ENCODE assay signal across 8 mouse cellular contexts in genomic region chr1:180256866-180257265, GRCm38 (mm10). TPM values are rescaled to one million over a fixed set of nuclear protein-coding genes. Genes with fewer than 3 reads are reported as not detected.
DNase-seq lines count a peak whose midpoint lies in the region; ATAC-seq and TF ChIP-seq lines count a peak whose summit lies in the region.

No protein-coding gene starts in this region.

- no peak overlapping the region for H3K27ac ChIP-seq in neural tube, embryonic 11.5 days (ENCODE audit: low read depth, low read length)
- no peak overlapping the region for H3K27ac ChIP-seq in liver, embryonic 11.5 days (ENCODE audit: low read depth, low read length)
- peak overlapping the region; percentile 93; the same call in 1 of the 2 replicates for H3K27ac ChIP-seq in stomach, postnatal 0 days (replicated peaks)

- ATAC-seq in neural tube, embryonic 11.5 days (ENCODE audit: insufficient read depth, low FRiP score, low TSS enrichment): no peak
- ATAC-seq in liver, embryonic 11.5 days (replicated peaks; ENCODE audit: low FRiP score): no peak
- no peak for ATAC-seq in stomach, postnatal 0 days (ENCODE audit: low FRiP score, low TSS enrichment)

- TF ChIP-seq EP300 in stomach, postnatal 0 days (optimal IDR thresholded peaks at IDR 0.05): no peak

- H3K9me3 ChIP-seq in neural tube, embryonic 11.5 days (ENCODE audit: control insufficient read depth, low read length): no peaks in the 10 kb centered on the region
- H3K9me3 ChIP-seq in liver, embryonic 11.5 days (ENCODE audit: control insufficient read depth, low read length): no peaks in the 10 kb centered on the region
- H3K9me3 ChIP-seq in stomach, postnatal 0 days (ENCODE audit: control insufficient read depth, low read length): no peaks in the 10 kb centered on the region

- H3K9ac ChIP-seq in neural tube, embryonic 11.5 days (ENCODE audit: low read length): peak overlapping the region; percentile 64; the same call in 1 of the 2 replicates
- H3K9ac ChIP-seq in liver, embryonic 11.5 days (ENCODE audit: low read depth, low read length): peak overlapping the region; percentile 2; the same call in 1 of the 2 replicates
- H3K9ac ChIP-seq in stomach, postnatal 0 days (ENCODE audit: low read length): peak overlapping the region; percentile 68; the same call in 1 of the 2 replicates

- peak overlapping the region; percentile 82; the same call in 1 of the 2 replicates for H3K4me3 ChIP-seq in neural tube, embryonic 11.5 days (ENCODE audit: low read depth, low read length)
- H3K4me3 ChIP-seq in liver, embryonic 11.5 days (ENCODE audit: low read depth, low read length): peak overlapping the region; percentile 92
- H3K4me3 ChIP-seq in stomach, postnatal 0 days (ENCODE audit: low read depth, low read length): peak overlapping the region; percentile 74

- no peaks in the 10 kb centered on the region for H3K36me3 ChIP-seq in neural tube, embryonic 11.5 days (ENCODE audit: control insufficient read depth, insufficient read depth, low read length)
- H3K36me3 ChIP-seq in liver, embryonic 11.5 days (ENCODE audit: control insufficient read depth, insufficient read depth, low read length): no peaks in the 10 kb centered on the region
- H3K36me3 ChIP-seq in stomach, postnatal 0 days (ENCODE audit: control insufficient read depth, insufficient read depth, low read length): no peaks in the 10 kb centered on the region

- DNase-seq in cerebellum, adult 9-11 months: peak; percentile 41
- no peak for DNase-seq in cerebellum, adult 8-10 months
- no peak for DNase-seq in neural tube, embryonic 11.5 days (ENCODE audit: low spot score)
- DNase-seq in neural tube, embryonic 10.5 days (ENCODE audit: extremely low spot score, low spot score): no peak
- DNase-seq in liver, embryonic 11.5 days (ENCODE audit: low spot score): no peak
- no peak for DNase-seq in stomach, postnatal 0 days (ENCODE audit: low spot score)
- DNase-seq in spleen, adult 18-20 months: no peak
- no peak for DNase-seq in right cerebral cortex, postnatal 25 days

- H3K27me3 ChIP-seq in neural tube, embryonic 11.5 days (ENCODE audit: control insufficient read depth, insufficient read depth, low read length): peaks cover 7% of the 10 kb centered on the region
- H3K27me3 ChIP-seq in liver, embryonic 11.5 days (replicated peaks; ENCODE audit: control insufficient read depth, insufficient read depth, low read length): no peaks in the 10 kb centered on the region
- H3K27me3 ChIP-seq in stomach, postnatal 0 days (ENCODE audit: control insufficient read depth, insufficient read depth, low read length): no peaks in the 10 kb centered on the region

- WGBS in neural tube, embryonic 11.5 days: 64% methylated on average over 4 of the region's 4 CpGs
- 57% methylated on average over 4 of the region's 4 CpGs for WGBS in liver, embryonic 11.5 days
- 56% methylated on average over 4 of the region's 4 CpGs for WGBS in stomach, postnatal 0 days

- no peak for TF ChIP-seq CTCF in stomach, postnatal 0 days (IDR thresholded peaks at IDR 0.05; ENCODE audit: low read depth)

- peaks cover 3% of the 10 kb centered on the region; the same call in 1 of the 2 replicates for H3K4me1 ChIP-seq in neural tube, embryonic 11.5 days (ENCODE audit: control insufficient read depth, insufficient read depth, low read length)
- peaks cover 41% of the 10 kb centered on the region for H3K4me1 ChIP-seq in liver, embryonic 11.5 days (replicated peaks; ENCODE audit: control insufficient read depth, insufficient read depth, low read length)
- no peaks in the 10 kb centered on the region for H3K4me1 ChIP-seq in stomach, postnatal 0 days (replicated peaks; ENCODE audit: control insufficient read depth, insufficient read depth)

- peak overlapping the region; percentile 93 for H3K4me2 ChIP-seq in neural tube, embryonic 11.5 days (ENCODE audit: low read depth)
- peak overlapping the region; percentile 99 for H3K4me2 ChIP-seq in liver, embryonic 11.5 days
- H3K4me2 ChIP-seq in stomach, postnatal 0 days (replicated peaks; ENCODE audit: low read depth): peak overlapping the region; percentile 96

RNA-seq across cellular contexts. Expression of gene Psen2, which starts 6.4 kb away (rescaled TPM):
- polyA plus RNA-seq in neural tube, embryonic 11.5 days (2014; fragmentation: Nextera tagmentation; extraction: Ambion mirVana): 6.4 and 7.5 TPM in 2 replicates
- 30.9 and 31.3 TPM in 2 replicates for polyA plus RNA-seq in liver, embryonic 11.5 days (2014; fragmentation: Nextera tagmentation; extraction: Ambion mirVana)
- polyA plus RNA-seq in stomach, postnatal 0 days (2015; fragmentation: Nextera tagmentation; extraction: Ambion mirVana): 14.3 and 15.2 TPM in 2 replicates

RNA-seq across cellular contexts. Expression of gene Coq8a, which starts 57.5 kb away (rescaled TPM):
- polyA plus RNA-seq in neural tube, embryonic 11.5 days (2014; fragmentation: Nextera tagmentation; extraction: Ambion mirVana): 1.4 and 1.8 TPM in 2 replicates
- 6.7 and 9.3 TPM in 2 replicates for polyA plus RNA-seq in liver, embryonic 11.5 days (2014; fragmentation: Nextera tagmentation; extraction: Ambion mirVana)
- 25.6 and 29.8 TPM in 2 replicates for polyA plus RNA-seq in stomach, postnatal 0 days (2015; fragmentation: Nextera tagmentation; extraction: Ambion mirVana)

Comparison
In these comparisons a context has a peak if more than half of its experiments do, and no peak if none do; other contexts are left out.
1. H3K9ac ChIP-seq: peak in every context shown above with its lines; median percentile 68 in stomach, postnatal 0 days; 64 in neural tube, embryonic 11.5 days; 2 in liver, embryonic 11.5 days.